Mouse (Mus musculus) adrenal gland, adult 18-20 months (tissue): ENCODE data around the gene Gm3248. TPM values are rescaled to one million over a fixed set of nuclear protein-coding genes. Genes with fewer than 3 reads are reported as not detected.
"Not testable (repeated sequence)": the region's sequence is repeated elsewhere in the genome, so short reads cannot be mapped to it uniquely, and the experiment has no call there.

Experiments
- DNase-seq, 2 experiments: peaks; one replicate each; pipeline ENCODE4 v3.0.0; 2021 to 2022; ENCODE audit warnings: low spot score in 2 of 2
- long read RNA-seq, 2 experiments: library from polyadenylated mRNA; stranded (forward); transcript quantifications; one replicate each; pipeline ENCODE4 v2.0.0; 2021
- total RNA-seq, 2 experiments: library from RNA; stranded (reverse); gene quantifications; 1 replicate in 1 of 2; 2 replicates in 1 of 2; pipeline ENCODE4 v1.2.3; 2021

The Gm3248 gene
- under 1 TPM in 1 of 2 experiments, not detected in 1; 0.16 TPM for total RNA-seq
- long read RNA-seq, experiment 1: 0 reads
- long read RNA-seq, experiment 2: 0 reads

GRCm38 (mm10) chr14:5961635-5962034 lies at the start of gene Gm3248:
TSS of gene Gm3248 (minus strand) at chr14:5961745.
- peak; percentile 8 to 19 for DNase-seq

- DNase-seq: peak; percentile 2 to 18
These were observed 25.6 kb upstream of the Gm3248 start for GRCm38 (mm10) chr14:5987136-5987535.

- not testable (repeated sequence) for DNase-seq
These were observed 17.5 kb upstream of the Gm3248 start, which contains the start of gene Gm3453 for GRCm38 (mm10) chr14:5979037-5979436. TSS of gene Gm3453 (minus strand) at chr14:5979137.

GRCm38 (mm10) chr14:5962441-5962840 lies 896 bp upstream of the Gm3248 start:
- not testable (repeated sequence) for DNase-seq

- peak; percentile 3 to 19 for DNase-seq
These were observed 443 bp downstream of the Gm3248 start for GRCm38 (mm10) chr14:5961102-5961501.

- not testable (repeated sequence) for DNase-seq
These were observed 1.1 kb downstream of the Gm3248 start for GRCm38 (mm10) chr14:5960479-5960878.

- not testable (repeated sequence) for DNase-seq
These were observed 38.3 kb downstream of the Gm3248 start for GRCm38 (mm10) chr14:5923276-5923675.

GRCm38 (mm10) chr14:5918330-5918942 lies 43.1 kb downstream of the Gm3248 start:
- DNase-seq: peak in 1 of 2 experiments; percentile 2

- not testable (repeated sequence) for DNase-seq
These were observed 47.8 kb downstream of the Gm3248 start for GRCm38 (mm10) chr14:5913701-5914100.

Other genes with a start within 250 kb of the Gm3248 start
- gene Gm3373, start 220.2 kb downstream of the Gm3248 start, total RNA-seq: not detected
- under 1 TPM in 1 of 2 experiments, not detected in 1; 0.70 TPM for gene Gm3383, start 153.8 kb downstream of the Gm3248 start, total RNA-seq
- not detected for gene Gm3424, start 131.4 kb downstream of the Gm3248 start, total RNA-seq
- not detected for gene Gm8237, start 81.4 kb downstream of the Gm3248 start, total RNA-seq
- not detected for gene Gm3453, start 17.4 kb upstream of the Gm3248 start, total RNA-seq
- gene Gm6337, start 96.5 kb upstream of the Gm3248 start, total RNA-seq: not detected
- not detected for gene Gm8206, start 132.2 kb upstream of the Gm3248 start, total RNA-seq
- gene Gm3468, start 146.9 kb upstream of the Gm3248 start, total RNA-seq: under 1 TPM; 0.20 to 0.22 TPM
- gene Gm3476, start 164.1 kb upstream of the Gm3248 start, total RNA-seq: not detected